Mouse (Mus musculus): ENCODE data around the gene Prkcg. TPM values are rescaled to one million over a fixed set of nuclear protein-coding genes. Genes with fewer than 3 reads are reported as not detected.

Prkcg gene
- total RNA-seq, 4 experiments from 2014 or later, result 0.63 to 1.9 (median 1.6) TPM

DNA sequence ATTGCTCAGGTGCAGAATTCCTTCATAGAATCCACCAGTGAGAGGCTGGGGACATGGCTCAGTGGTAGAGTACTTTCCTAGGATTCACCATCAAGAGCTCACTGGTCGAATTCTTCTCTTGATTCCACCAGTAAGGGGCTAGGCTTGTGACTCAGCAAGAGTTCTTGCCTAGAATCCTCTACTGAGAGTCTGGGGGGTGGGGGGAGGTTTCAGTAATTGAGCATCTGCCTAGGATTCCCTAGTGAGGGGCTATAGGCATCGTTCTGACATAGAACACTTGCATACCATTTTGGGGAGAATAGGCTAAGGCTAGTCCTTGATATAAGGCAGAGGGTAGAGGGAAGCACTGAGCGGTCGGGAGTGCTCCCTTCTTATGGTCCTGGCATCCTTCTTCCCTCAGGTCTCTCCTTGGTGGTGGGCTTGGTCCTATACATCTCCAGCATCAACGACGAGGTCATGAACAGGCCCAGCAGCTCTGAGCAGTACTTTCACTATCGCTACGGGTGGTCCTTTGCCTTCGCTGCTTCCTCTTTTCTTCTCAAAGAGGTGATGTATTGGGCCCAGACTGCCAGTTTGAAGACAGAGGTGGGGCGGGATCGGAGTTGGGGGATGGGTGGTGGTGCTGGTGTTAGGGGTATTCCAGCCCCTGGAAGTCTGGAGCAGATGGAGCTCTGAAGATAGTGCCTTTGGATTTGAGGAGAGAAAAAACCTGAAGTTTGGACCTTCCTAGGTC, 76.7 kb downstream of the Prkcg start:
- no peak for DNase-seq

DNA sequence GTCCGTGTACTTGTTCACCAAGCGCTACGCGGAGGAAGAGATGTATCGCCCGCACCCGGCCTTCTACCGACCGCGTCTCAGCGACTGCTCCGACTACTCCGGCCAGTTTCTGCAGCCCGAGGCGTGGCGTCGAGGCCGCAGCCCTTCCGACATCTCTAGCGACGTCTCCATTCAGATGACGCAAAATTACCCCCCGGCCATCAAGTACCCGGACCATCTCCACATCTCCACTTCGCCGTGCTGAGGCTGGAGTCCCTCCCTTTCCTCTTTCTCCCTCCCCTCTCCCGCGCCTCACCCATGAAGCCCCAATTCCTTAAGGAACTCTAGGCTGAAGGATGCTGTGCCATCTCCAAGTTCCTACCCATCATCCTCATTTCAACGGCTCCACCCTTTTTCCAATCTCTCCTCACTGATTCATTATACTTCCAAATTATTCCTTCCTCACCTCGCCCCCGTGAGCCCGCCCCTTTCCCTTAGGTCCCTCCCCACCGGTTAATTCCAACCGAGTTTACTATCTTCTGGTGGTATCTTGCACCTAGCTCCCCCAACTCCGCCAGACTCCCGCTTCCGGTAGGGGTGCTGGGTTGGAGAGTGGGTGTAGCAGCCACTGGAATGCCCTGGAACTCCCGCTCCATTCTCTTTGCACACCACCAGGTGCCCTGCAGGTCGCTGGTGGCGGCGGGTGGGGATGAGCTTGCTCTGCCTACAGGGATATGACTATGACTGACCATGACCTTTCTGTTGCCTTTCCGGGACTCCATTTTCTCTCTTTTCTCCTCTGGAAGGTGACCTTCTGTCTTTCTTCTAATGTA, 77.9 kb downstream of the Prkcg start:
- no peak for DNase-seq

DNA sequence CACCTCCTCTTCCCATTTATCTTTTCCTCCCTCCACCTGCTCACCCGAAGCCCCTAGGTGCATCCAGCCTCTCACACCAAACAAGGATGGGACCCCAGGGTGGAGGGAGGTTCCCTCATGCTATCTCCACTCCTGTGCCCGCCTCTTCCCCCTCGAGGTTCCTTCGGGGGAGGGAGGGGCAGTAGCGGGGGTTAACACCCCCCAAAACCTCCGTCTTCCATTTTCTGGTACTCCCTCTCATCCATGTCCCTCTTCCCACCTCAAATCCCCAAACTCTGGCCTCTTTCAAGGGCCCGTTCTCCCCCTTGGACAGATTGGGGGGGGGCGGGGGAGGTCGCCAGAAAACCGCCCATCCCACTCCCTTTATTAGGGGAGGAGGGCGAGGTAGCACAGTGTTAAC, 78.6 kb downstream of the Prkcg start:
- DNase-seq, result no peak

DNA sequence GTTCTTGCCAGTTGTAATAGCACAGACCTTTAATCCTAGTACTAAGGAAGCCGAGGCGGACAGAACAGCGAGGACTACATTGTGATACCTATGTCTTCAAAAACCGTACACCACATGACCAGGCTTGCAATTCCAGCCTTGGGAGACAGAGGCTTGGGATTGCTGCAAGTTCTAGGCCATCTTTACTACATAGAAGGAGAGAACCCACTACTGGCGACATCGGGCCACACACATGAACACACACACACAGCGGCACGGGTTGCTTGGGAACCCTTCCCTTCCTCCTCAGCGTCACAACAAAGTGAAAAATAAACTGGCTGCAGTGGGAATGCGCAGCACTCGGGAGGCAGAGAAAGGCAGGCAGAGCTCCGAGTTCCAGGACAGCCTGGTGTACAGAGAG, 79.3 kb downstream of the Prkcg start:
- no peak for DNase-seq

DNA sequence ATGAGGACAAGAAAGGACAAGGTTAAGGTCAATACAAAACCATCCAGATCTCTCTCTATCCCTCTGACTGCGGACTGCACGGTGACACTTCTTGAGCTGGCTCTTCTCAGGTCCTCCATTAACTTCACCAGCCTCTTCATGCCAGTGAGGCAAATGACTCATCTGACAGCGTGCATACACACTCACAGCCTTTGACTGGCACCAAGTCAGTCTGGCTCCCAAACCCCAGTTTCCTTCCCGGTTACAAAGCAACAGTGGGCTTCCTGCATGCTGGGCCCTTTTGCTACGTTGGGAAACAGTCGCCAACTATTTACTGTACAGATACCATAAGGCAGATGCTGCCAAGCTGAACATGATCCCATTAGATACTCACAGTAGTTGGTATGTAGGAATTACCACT, 80.2 kb downstream of the Prkcg start:
- no peak for DNase-seq

DNA sequence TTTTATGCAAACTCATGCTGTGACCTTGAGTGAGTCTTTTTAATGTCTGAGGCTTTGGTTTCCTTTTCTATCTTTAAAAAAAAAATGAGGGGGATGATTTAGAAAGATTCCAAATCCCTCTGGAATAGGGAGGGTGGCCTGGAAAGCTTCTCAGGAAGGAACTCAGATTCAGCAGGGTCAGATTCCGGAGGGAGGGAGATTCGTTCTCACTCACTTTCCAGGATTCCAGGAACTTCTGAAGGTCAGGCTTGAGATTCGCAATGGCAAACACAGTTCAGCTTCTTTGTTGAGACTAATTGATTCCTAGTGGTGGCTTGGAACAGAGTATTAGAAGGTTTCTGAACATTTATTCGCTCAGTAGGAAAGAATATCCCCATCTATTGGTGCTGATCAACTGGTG, 81.4 kb downstream of the Prkcg start:
- DNase-seq, result no peak

DNA sequence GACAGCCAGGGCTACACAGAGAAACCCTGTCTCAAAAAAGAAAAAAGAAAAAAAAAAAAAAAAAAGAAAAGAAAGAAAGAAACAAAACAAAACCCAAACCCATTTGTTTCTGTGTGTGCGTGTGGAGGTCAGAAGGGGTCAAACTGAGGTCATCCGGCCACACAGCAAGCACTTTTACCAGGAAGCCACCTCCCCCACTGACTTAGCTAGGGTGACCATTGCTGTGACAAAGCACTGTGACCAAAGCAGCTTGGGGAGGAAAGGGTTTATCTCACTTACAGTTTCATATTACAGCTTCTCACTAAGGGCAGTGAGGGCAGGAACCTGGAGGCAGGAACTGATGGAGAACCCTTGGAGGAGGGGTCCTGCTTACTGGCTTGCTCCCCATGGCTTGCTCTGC, 83.4 kb downstream of the Prkcg start:
- no peak for DNase-seq

DNA sequence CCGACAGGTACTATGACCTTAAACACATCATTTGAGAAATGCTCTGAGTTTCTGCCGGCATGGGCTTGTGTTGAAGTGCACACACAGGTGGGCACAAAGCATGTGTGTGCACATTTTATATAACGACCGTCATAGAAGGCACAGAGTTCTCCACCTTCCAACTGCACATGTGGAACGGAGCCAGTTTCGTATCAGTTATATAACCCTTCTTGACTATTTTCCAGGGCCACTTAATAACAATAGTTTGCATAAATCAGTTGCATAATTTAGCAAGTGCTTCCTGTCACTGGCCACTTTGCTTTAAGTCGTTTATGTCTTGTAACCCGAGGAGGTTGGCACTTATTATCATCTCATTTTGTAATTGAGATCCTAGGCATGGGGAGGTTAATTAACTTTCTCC, 84.8 kb downstream of the Prkcg start:
- no peak for DNase-seq

DNA sequence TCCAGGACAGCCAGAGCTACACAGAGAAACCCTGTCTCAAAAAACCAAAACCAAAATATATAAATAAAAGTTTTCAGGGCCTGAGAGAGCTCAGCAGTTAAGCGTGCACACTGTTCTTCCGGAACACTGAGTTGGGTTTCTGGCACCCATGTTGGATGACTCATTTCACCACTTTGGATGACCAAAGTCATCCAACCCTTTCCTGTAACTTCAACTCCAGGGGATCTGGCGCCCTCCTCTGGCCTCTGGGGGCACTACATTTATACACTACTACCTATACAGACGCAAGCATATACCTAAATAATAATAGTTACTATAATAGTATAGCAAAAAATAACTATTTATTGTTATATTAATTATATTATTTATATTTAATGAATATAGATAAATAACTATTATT, 87.9 kb downstream of the Prkcg start:
- peak; percentile 62 for DNase-seq

Other genes with a start within 250 kb of the Prkcg start
- not detected for gene AU018091, start 120.0 kb upstream of the Prkcg start, total RNA-seq (2022)
- gene Nlrp12, start 39.4 kb upstream of the Prkcg start, total RNA-seq (2022), result under 1 TPM in 1 of 4 experiments, not detected in 3; 0.11 TPM
- 10 to 100 TPM; 58.4 to 87.4 (median 71.8) TPM for gene Myadm, start 99 bp upstream of the Prkcg start, total RNA-seq (2022)
- gene Cacng7, start 43.8 kb downstream of the Prkcg start, total RNA-seq (2022), result 10 to 100 TPM in 2 of 4 experiments, 1 to 10 TPM in 2; 9.1 to 25.6 (median 14.2) TPM
- gene Cacng8, start 101.5 kb downstream of the Prkcg start, total RNA-seq (2022), result 10 to 100 TPM in 2 of 4 experiments, 1 to 10 TPM in 2; 4.4 to 12.2 (median 7.4) TPM
- under 1 TPM in 2 of 4 experiments, not detected in 2; 0.34 to 0.78 TPM for gene Cacng6, start 135.0 kb downstream of the Prkcg start, total RNA-seq (2022)
- gene Tarm1, start 213.4 kb downstream of the Prkcg start, total RNA-seq (2022), result under 1 TPM in 3 of 4 experiments, not detected in 1; 0.24 to 0.90 (median 0.66) TPM

All from adrenal gland, adult 8-10 months (tissue).